Mouse (Mus musculus) CD8-positive naive resting alpha-beta T cell, adult 57 days (primary cell): ENCODE data around the gene Oas1a. TPM values are rescaled to one million over a fixed set of nuclear protein-coding genes. Genes with fewer than 3 reads are reported as not detected.

Experiments used
- total RNA-seq: library from RNA; stranded (reverse); gene quantifications from one replicate; pipeline ENCODE4 v1.2.4, GENCODE M21; 2023

The Oas1a gene
- 2.2 TPM for total RNA-seq

GRCm38 (mm10) chr5:120906791-120907733, at the start of gene Oas1a:
Oas1a (minus strand) TSS chr5:120907521.

GRCm38 (mm10) chr5:120914204-120914603, 6.9 kb upstream of the Oas1a start, which contains the start of gene Oas1d:
Oas1d (plus strand) TSS chr5:120914536.

GRCm38 (mm10) chr5:120887413-120887812, 19.9 kb downstream of the Oas1a start, which contains the start of gene Oas1g:
Oas1g (minus strand) TSS chr5:120887613.

GRCm38 (mm10) chr5:120861121-120861520, 46.2 kb downstream of the Oas1a start, which contains the start of gene Oas1h:
Oas1h (plus strand) TSS chr5:120861421.

GRCm38 (mm10) chr5:120847067-120847466, 60.3 kb downstream of the Oas1a start, which contains the start of gene Oas1f:
Oas1f (plus strand) TSS chr5:120847367.

Other genes starting within 250 kb of the Oas1a start
- gene Dtx1, start 195.6 kb downstream of the Oas1a start, total RNA-seq = 280 TPM
- 4.1 TPM for gene Oas2, start 157.7 kb downstream of the Oas1a start, total RNA-seq
- gene Oas3, start 129.9 kb downstream of the Oas1a start, total RNA-seq = 13.6 TPM
- 1.2 TPM for gene Oas1e, start 112.0 kb downstream of the Oas1a start, total RNA-seq
- gene Oas1c, start 95.0 kb downstream of the Oas1a start, total RNA-seq = 16.8 TPM
- not detected for gene Oas1f, start 60.2 kb downstream of the Oas1a start, total RNA-seq
- gene Oas1h, start 46.1 kb downstream of the Oas1a start, total RNA-seq = not detected
- not detected for gene Oas1g, start 19.9 kb downstream of the Oas1a start, total RNA-seq
- not detected for gene Oas1d, start 7.0 kb upstream of the Oas1a start, total RNA-seq
- gene Rph3a, start 102.6 kb upstream of the Oas1a start, total RNA-seq = not detected